Mouse (Mus musculus) bone marrow, adult 2 months (tissue): ENCODE data around the gene Pafah1b1.

Experiments used
- CTCF ChIP-seq: fragments of 200-500 bp; IDR thresholded peaks from 2 replicates; pipeline ENCODE4 v1.5.1; 2011; ENCODE audit warnings: low read length, control low read depth; ENCODE audit not compliant: control insufficient read depth, insufficient read depth
- POLR2A ChIP-seq: fragments of 200-500 bp; IDR thresholded peaks from 2 replicates; pipeline ENCODE4 v1.6.1; 2011; ENCODE audit warnings: low read depth, mild to moderate bottlenecking, control low read depth, low read length, borderline replicate concordance; ENCODE audit not compliant: control insufficient read depth

- TF ChIP-seq POLR2A (no peak), CTCF (no peak)
Measured at GRCm38 (mm10) chr11:74631880-74632789, 92.3 kb downstream of the Pafah1b1 start.
